Mouse (Mus musculus) right cerebral cortex, adult 2 months (tissue): Measurements from ENCODE around the gene Lrrc8d.

ENCODE experiments used
- DNase-seq, 2 experiments: peaks; one replicate each; pipeline ENCODE4 v3.0.0; 2021 to 2022; ENCODE audit warnings: low spot score in 2 of 2

Gene Lrrc8d

DNA sequence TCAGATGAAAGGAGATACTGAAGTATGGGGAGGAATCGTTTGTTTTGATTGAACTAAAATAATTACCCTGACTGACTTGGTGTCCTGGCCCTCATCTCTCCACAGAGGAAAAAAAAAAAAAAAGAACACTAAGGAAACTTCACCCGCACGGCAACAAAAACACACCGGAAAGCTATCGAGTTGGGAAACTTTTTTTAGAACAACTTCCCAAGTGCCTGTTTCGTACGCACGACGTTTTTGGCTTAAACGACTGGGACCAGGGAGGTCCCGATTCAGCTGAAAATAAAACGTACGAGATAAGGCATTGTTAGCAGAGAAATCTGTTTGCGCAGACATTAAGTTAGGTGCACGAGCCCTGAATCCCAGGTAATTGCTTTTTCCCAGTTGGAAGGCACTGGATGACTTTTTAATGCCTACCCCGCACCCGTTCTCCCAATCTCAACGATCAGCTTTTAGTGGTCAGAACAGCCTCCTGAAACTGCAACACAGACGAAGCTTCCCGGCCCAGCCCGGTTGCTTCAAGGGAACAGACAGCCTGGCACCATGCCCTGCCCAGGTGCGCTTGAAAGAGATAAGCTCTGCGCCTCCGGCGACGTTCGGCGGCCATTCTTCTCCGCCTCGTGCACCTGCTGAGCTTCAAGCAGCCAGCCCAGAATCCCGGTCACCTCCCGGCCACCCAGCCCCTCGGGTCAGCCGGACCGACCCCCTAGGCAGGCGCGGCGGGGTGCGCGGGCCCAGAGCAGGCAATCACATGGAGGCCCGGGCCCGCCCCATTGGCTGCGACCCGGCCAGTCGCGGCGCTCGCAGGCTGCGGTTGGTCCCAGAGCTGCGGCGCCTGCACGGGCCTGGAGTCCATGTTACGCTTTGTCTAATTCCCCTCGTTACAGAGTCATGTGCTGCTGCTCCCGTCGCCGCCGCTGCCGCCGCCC is at the start of gene Lrrc8d:
Lrrc8d (plus strand) TSS at position 829 of the 929 bp plus-strand sequence.
- DNase-seq, result peak; percentile 83 to 90

- no peak for DNase-seq
Measured at GRCm38 (mm10) chr5:105650728-105651479, 48.9 kb upstream of the Lrrc8d start.

DNA sequence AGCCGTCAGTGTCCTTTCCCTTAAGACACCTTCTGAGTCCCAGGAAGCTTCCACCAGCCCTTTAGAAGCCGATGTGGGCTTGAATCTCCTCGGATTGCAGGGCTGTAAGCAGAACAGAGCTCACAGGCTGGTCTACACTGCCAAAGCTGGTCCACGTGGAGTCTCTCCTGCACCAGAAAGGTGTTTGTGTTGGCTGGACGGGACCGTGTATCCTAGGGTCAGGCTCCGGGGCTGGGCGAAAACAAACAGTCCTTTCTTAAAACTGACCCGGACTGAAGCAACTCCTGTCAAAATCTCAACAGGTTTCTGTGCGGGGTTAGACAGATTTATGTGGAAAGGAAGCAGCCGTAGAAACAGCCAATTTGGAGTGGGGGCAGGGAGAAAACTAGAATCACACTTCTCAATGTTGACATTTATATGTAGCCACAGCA is 48.2 kb upstream of the Lrrc8d start:
- no peak for DNase-seq

GRCm38 (mm10) chr5:105654237-105655063 is 45.3 kb upstream of the Lrrc8d start:
- peak; percentile 91 to 92 for DNase-seq

- DNase-seq, result peak in 1 of 2 experiments; percentile 17
Measured at GRCm38 (mm10) chr5:105655100-105655734, 44.6 kb upstream of the Lrrc8d start.

GRCm38 (mm10) chr5:105661894-105662293 is 37.9 kb upstream of the Lrrc8d start:
- no peak for DNase-seq

DNA sequence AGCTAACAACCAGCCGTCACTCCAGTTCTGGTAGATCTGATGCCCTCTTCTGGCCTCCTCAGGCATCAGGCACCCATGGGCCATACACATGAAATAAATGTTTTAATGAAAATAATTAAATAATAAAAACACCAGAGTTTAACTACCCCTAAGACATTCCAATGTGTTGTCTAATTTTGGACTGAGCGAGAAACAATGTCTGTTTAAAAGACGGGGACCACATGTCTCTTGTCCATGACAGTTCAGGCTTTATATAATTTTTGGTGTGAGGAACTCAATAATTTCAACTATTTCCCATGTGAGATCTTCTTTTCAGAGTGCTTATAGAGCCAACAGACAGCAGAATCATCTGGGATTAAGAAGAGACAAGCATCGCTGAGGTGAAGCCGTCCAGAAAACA is 32.8 kb upstream of the Lrrc8d start:
- DNase-seq, result no peak

GRCm38 (mm10) chr5:105667411-105667810 is 32.4 kb upstream of the Lrrc8d start:
- DNase-seq, result no peak

DNA sequence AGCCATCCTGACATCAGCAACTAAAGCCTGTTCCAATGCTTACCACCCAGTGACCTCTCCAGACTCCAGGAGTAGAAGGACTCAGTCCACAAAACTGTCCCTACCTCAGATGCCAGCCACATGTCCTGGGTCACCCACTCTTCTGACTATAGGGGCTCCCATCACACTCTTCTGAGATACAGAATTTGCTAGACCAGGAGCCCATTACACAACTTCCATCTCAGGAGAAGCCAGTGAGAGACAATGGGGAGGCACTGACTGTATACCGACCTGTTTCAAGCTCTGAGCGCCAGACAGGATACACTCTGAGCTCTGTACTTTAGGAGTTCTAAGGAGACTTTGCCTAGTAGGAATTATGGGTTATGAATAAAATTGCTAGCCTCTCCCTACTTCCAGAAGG is 30.7 kb upstream of the Lrrc8d start:
- no peak for DNase-seq

DNA sequence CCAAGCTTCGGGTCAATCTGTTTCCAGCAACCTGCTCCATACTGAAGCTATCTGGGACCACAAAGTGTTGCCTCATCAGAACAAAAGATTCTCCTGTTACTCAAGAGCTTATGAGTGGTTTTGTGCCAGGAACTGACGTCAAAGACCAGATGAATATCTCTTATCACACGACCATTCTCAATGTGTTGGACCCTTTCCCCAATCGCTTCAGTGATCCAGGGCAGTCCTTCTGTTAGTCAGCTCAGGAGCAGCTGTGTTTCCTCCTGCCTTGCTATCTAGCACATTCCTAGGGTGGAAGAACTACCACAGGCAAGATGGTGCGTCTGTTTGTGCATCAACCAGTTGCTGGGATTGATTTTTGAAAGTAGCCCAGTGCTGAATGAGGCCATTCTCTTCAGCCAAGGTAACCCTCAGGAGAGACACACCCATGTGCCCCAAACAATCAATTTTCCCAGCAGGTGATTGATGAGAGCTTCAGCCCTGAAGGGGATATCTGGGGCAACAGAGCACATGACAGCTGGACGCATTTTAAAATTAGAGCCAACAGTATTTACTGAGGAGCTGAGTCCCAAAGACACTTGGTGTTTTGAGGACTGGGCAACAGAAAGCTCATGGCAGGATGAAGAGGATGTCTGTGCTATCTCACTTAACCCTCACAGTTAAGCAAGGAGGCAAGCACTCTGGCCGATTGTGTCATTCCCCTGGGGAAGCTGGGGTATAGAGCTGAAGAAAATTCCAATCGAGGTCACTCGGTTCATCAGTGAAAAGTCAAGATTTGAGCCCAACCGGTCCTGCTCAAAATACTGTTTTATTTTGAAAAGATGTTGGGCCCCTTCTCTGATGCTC is 30.0 kb upstream of the Lrrc8d start:
- no peak for DNase-seq

GRCm38 (mm10) chr5:105672332-105672731 is 27.4 kb upstream of the Lrrc8d start:
- DNase-seq, result no peak

DNA sequence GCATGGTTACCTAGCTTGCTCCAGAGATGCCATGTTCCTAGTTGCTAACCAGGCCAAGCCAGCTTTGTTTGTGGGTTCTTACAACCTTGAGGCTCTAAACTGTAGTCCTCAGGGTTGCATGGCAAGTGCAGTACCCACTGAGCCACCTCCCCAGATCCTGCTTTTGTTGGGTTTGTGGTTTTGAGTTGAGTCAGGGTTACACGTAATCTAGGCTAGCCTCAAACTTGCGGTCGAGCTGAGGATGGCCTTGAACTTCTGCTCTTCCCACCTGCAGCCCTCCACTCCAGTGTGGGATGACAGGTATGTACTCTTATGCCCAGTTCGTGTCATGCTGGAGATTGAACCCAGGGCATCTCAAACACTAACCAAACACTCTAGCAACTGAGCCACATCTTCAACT is 24.3 kb upstream of the Lrrc8d start:
- no peak for DNase-seq

GRCm38 (mm10) chr5:105677071-105677470 is 22.7 kb upstream of the Lrrc8d start:
- DNase-seq, result no peak

DNA sequence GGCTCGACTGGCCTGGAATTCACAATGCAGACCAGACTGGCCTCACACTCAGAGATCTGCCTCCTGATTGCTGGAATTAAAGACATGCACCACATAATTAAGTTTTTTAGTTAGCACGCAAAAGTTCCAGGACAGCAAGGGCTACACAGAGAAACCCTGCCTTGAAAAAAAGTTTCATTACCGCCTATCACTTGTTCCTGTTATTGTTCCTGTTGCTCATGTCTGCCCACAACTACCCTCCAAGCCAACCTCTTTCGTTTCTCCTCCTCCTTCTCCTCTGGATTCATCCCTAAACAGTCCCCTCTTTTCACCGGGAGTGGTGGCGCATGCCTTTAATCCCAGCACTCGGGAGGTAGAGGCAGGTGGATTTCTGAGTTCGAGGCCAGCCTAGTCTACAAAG is 21.5 kb upstream of the Lrrc8d start:
- DNase-seq, result no peak

- DNase-seq, result no peak
Measured at GRCm38 (mm10) chr5:105679261-105679660, 20.5 kb upstream of the Lrrc8d start.

DNA sequence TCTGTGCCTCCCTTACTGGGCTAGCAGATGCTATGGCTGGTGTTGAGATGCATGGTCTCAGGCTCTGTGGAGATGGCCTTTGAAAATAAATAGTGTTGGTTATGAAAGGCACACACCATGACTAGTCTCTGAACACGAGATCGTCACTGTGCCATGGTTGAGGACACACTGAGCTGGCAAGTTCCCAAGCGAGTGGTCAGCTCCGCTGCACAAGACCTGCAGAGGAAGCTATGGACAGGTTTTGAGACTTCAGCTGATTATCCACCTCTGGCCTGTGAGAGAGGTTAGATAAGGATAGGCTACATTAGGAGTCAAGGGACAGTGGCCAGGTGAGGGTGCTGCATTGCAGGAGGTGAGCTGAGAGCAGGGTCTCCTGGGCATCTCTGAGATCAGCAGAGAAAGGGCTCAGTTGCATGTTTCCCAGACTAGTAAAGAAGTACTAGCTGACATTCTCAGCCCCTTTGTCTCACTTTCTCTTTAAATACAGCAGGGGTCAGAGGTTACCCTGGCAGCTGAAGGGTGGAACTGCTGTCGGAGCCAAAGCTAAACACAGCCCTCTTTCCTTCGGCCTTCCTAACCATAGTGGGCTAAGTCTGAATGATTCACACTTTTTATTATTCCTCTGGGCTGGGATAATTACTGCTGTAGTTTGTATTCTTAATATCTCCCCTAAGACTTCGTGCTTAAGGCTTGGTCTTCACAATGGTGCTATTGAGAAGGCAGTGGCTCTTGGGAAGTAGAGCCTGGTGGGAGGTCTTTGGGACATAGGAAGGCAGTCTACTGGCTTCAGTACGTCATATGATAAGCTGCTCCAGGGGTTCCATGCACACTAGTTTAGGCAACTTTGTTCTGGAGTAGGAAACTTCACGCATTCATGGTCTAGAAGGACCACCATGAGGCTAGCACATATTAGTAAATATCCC is 19.6 kb upstream of the Lrrc8d start:
- no peak for DNase-seq

DNA sequence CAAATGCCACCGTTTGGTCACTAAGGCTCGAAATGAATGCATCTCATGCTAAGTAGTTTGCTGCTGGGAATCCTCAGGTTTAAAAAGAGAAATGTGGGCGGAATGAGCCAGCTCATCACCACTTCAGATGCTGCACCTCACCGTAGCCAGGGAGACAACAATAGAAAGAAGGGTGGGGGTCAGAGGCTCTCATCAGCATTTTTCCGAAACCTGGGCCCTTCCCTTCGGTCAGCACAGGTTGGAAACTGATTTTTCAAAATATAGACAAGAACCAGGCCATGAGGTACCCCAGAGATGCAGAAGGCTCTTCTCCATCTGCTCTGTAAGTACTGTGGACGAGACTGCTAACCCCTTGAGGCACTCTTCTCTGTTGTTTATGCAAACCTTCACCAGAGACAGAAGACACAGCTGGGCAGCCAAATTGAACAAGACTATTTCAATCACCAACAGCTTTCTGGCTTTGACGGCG is 17.6 kb upstream of the Lrrc8d start:
- DNase-seq, result peak; percentile 51 to 65

DNA sequence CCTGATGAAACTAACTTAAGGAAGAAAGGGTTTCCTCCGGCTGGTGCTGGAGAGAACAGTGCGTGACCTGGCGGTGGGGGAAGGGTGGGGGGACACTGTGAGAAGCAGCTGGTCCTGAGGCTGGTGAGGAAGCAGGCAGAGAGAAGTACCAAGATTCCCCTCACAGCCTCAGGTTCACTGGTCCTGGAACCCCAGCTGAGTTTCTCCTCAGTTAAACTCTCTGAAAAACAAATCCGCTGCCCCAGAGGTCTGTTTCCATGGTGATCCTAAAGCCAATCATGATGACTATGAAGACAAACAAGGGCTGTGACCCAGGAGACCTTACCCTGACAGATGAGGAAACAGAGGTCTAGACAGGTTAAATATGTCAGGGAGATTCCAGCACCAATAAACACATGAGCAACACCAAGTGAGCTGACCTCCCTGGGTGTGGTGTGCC is 15.8 kb upstream of the Lrrc8d start:
- DNase-seq, result no peak
